Mouse (Mus musculus) megakaryocyte-erythroid progenitor cell, adult 5 weeks (primary cell): ENCODE results near the gene Acnat2. TPM values are rescaled to one million over a fixed set of nuclear protein-coding genes. Genes with fewer than 3 reads are reported as not detected.

ENCODE experiments used
- polyA plus RNA-seq: library from polyadenylated mRNA; stranded (reverse); fragments of >175 nt; gene quantifications from 2 replicates; pipeline ENCODE4 v1.2.3, GENCODE M21; 2012

Gene Acnat2
- not detected in 2 replicates for polyA plus RNA-seq

GRCm38 (mm10) chr4:49407957-49408356 is at the start of gene Acnat2:
Acnat2 (minus strand) TSS chr4:49408151.

Other genes with a start within 250 kb of the Acnat2 start
- 0.12 TPM in 1 of 2 replicates, not detected in the other for gene Acnat1, start 65.8 kb upstream of the Acnat2 start, polyA plus RNA-seq
- gene Baat, start 98.4 kb upstream of the Acnat2 start, polyA plus RNA-seq, result not detected in 2 replicates
- 1.9 and 2.8 TPM in 2 replicates for gene Mrpl50, start 112.9 kb upstream of the Acnat2 start, polyA plus RNA-seq
- 1.2 and 1.3 TPM in 2 replicates for gene Zfp189, start 113.0 kb upstream of the Acnat2 start, polyA plus RNA-seq
- gene Aldob, start 141.4 kb upstream of the Acnat2 start, polyA plus RNA-seq, result not detected in 2 replicates
- 1.2 and 1.6 TPM in 2 replicates for gene Tmem246, start 189.7 kb upstream of the Acnat2 start, polyA plus RNA-seq
- gene Rnf20, start 223.9 kb upstream of the Acnat2 start, polyA plus RNA-seq, result 26.2 and 32.7 TPM in 2 replicates